Mouse (Mus musculus): ENCODE data around the gene Fpr2. TPM values are rescaled to one million over a fixed set of nuclear protein-coding genes. Genes with fewer than 3 reads are reported as not detected.
A peak's percentile ranks its signal among the peaks of the same experiment; 100 is the strongest.
"Not testable (repeated sequence)": the region's sequence is repeated elsewhere in the genome, so short reads cannot be mapped to it uniquely, and the experiment has no call there.

Gene Fpr2
- not detected for total RNA-seq (2021)
- long read RNA-seq, experiment 1: 0 reads
- long read RNA-seq, experiment 2: 0 reads

DNA sequence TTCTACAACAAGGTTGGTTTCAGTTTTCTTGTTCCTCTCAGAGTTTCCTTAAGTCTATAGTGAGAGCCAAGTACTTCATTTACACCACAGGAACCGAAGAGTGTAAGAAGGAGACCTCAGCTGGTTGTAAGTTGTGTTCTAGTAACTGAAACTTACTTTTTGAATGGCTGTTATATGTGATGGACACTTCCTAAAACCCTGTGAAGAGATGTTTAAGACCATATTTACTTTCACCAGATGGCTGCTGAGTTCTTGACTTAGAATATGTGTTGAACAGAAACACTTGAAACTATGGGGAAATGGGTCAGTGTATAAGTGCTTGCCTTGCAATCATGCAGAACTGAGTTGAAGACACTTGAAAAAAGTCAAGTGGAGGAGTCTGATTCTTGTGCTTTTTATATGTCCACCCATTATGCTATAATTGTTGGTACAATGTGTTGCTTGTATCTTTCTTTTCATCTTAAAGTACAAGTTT, at the start of gene Fpr2, which contains the start of gene Fpr3:
Gene Fpr2 (plus strand): TSS at position 51 of the 475 bp plus-strand sequence.
Gene Fpr3 (plus strand): TSS at position 79 of the 475 bp plus-strand sequence.
- no peak for DNase-seq
- intact Hi-C loops (cut with DNase I; ENCODE audit: low total_unique reads): no loop called here

DNA sequence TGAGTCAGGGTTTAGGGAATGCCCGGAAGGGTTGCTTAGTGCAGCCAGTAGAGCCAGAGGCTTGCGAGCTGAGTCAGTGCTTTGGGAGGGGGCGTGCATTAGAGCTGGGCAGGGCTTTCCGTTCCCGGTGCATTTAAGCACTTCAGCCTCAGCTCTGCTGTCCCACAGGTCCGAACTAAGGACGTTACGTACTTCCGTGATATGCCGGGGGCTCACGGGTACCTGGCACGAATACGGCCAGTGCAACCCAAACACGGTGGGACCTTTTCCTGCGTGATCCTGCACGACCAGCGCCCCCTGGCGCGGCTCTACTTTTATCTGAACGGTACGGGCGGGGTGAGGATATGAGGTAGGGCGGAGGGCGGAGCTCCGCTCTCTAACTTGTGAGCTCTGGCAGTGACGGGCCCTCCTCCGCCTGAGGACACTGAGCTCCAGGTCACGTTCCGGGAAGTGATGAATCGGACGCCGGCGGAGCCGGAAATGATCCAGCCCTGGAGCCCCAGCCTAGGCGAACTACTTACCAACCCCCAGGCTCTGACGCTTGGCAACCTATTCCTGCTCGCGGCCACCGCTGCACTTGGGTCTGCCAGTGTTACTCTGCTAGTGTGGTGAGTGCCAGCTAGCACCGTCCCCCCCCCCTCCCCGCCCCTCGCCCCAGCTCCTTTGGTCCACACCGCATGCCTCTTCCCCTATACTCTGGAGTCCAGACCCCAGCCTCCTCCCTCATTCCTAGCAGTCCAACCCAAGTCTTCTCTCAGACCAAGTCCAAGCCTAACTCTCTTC, 49.5 kb upstream of the Fpr2 start:
- peak; percentile 95 for DNase-seq
- intact Hi-C loops (cut with DNase I; ENCODE audit: low total_unique reads): no loop called here

DNA sequence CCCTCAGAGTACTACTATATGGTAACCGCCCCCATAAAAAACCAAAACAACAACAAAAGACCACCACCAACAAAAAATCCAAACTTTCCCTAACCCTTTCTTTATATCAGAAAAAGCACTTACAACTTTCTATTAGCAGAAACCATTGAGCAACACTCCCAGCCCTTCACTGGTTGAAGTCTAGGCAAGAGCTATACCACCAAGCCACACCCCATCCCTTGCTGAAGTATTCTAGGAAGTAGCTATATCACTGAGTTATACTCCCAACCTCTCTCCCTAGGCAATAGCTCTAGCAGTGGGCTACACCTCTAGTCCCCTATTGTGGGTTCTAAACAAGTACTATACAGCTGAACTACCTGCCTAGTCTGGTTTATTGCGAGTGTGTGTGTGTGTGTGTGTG, 48.3 kb upstream of the Fpr2 start:
- intact Hi-C loops (cut with DNase I; ENCODE audit: low total_unique reads): no loop called here
- no peak for DNase-seq

DNA sequence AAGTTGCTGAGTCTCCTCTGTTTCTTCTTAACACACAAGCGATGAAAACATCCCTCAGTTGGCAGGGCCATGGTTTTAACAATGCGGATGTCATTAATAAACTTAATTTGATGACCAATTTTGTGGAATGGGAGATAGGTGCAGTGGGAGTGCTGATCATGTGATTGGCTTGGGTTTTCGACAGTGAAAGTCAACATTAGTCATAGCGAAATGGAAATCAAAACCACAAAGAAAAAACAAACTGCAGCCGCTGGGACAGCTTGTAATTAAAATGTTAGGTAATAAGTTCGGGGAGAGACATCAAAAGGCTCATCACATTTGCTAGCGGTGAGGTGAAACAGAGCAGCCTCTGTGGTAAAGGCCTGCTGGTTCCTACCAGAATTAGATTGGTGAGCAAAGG, 46.8 kb upstream of the Fpr2 start:
- intact Hi-C loops (cut with DNase I; ENCODE audit: low total_unique reads): no loop called here

DNA sequence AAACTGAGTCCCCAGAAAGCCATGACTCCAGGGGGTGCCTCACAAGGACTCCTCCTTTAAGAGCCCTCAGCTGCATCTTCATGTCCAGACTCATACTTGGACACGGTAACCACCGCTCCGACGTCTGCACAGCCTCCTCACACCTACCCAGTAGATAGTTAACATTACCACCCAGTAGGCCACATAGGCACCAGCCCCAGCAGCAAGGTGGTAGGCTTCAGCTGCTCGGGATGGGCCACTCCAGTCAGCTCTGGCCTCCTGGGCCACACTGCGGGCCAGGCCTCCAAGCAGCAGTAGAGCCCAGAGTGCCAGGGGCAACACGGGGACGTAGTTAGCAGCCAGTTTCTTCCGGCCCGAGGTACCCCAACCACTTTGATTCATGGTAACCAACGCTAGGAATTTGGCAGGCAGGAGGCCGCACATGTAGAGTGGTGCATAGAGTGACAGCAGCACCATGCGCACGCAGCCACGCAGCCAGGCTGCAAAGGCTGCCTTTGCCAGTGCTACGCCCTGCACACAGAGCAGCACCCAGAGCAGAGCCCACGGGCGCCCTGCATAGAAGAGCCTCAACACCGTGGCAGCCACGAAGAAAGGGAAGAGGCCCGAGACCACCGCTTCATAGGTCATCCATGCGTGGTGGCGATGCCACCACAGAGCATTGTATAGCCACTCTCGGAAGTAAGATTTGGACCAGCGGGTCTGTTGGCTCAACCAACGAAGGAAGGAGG, 43.9 kb upstream of the Fpr2 start:
- no peak for DNase-seq
- intact Hi-C loops (cut with DNase I; ENCODE audit: low total_unique reads): no loop called here

More for the DNA sequence above, 46.8 kb upstream of the Fpr2 start:
- no peak for DNase-seq

DNA sequence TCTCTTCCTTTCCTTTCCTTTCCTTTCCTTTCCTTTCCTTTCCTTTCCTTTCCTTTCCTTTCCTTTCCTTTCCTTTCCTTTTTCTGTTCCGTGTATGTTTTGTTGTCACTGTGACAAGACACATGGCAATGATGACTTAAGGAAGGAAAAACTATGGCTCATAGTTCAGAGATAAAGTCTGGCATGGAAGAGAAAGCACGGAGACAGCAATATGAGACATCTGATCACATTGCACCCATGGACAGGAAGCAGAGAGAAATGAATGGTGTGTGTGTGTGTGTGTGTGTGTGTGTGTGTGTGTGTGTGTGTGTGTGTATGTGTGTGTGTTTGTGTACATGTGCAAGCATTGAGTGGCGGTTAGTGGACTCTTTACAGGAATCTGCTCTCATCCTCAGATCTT, 43.0 kb upstream of the Fpr2 start:
- intact Hi-C loops (cut with DNase I; ENCODE audit: low total_unique reads): loop anchor here (5.0 kb wide), 1 partner anchor 53 kb away; no protein-coding TSS in a partner anchor
- not testable (repeated sequence) for DNase-seq

DNA sequence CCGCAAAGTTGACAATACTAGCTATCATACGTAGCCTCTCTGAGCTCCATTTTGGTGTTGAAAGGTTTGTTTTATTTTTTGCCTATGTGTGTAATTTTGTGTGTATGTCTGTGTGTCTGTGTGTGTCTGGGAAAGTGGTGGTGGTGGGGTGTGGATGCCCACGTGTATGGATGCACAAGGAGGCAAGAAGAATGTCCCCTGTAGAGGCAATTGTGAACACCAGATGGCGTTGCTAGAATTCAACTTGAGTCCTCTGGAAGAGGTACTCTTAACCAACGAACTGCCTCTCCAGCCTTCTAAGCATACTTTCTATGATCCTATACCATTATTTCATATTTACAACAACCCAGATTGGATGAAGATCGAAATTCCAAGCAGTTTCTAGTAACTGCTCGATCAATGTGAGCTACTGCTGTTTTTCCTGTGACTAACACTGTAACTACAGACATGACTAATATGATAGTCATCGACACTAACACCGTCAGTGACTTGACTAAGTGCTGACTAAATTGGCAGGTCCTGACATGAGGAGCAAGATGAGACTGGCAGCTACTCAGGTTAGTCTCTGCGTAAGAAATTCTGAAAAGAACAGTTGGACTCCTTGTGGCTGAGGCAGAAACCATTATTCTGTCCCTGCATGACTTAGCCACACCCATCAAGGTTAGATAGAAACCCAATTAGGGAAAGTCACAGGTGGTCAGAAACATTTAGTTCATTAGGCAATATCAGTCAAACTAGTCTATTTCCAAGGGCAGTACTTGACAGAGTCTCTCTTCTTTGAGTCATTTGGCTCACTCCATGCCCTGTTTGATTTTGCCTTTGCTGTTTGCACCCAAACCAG, 42.2 kb upstream of the Fpr2 start:
- no peak for DNase-seq
- intact Hi-C loops (cut with DNase I; ENCODE audit: low total_unique reads): loop anchor here (5.0 kb wide), 1 partner anchor 52 kb away; no protein-coding TSS in a partner anchor

DNA sequence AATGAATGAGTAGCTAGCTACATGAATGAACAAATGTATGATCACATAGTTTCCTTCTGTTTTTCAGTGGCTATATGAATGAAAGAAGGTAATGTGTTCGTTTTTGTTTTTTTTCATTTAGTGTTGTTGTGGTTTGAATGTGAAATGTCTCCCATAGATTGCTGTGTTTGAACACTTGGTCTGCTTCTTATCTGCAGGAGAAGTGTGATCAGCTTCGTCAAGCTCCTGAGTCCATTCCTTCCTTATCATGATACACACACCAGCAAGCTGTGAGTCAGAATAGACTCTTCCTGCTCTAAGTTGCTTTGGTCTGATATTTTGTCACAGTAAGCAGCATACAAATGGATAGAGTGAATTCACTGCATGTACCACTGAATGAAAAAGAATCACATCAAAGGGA, 38.6 kb upstream of the Fpr2 start:
- no peak for DNase-seq
- intact Hi-C loops (cut with DNase I; ENCODE audit: low total_unique reads): loop anchor here (5.0 kb wide), 1 partner anchor 48 kb away; no protein-coding TSS in a partner anchor

DNA sequence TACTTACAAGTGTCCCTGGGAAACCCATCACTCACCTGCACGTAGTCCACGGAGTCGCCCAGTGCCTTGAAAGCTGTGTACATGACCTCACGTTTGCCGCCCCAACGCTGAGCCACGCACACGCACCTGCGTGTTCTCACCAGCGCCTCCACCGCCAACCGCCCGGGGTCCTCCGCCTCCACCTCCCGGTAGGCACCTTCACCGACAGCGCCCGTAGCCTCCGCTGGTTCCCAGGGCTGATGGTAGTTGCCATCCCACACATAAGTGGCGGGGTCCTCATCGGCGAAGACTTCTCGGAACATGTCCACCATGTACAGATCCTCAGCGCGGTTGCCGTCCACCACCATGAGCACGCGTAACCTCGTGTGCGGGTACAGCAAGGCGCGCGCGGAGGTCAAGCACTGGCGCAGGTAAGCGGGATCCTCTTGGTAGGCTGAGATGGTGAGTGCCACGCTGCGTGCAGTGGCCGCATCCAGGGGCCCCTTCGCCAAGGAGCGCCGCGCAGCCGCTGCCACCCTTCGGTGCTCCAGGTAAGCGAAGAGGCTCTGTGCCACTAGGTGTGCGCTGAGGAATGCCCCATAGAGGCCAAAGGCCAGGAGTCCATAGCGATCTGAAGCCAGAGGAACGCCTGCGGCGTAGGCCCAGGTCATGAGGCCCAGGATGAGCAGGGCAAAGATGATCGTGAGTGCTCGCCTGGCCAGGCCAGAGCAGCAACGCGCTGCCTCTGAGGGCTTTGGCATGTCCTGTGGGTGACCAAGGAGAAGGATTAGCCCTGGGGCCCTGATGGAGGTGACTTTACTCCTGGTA, 37.5 kb upstream of the Fpr2 start:
- DNase-seq: no peak
- intact Hi-C loops (cut with DNase I; ENCODE audit: low total_unique reads): loop anchor here (5.0 kb wide), 1 partner anchor 47 kb away; no protein-coding TSS in a partner anchor

DNA sequence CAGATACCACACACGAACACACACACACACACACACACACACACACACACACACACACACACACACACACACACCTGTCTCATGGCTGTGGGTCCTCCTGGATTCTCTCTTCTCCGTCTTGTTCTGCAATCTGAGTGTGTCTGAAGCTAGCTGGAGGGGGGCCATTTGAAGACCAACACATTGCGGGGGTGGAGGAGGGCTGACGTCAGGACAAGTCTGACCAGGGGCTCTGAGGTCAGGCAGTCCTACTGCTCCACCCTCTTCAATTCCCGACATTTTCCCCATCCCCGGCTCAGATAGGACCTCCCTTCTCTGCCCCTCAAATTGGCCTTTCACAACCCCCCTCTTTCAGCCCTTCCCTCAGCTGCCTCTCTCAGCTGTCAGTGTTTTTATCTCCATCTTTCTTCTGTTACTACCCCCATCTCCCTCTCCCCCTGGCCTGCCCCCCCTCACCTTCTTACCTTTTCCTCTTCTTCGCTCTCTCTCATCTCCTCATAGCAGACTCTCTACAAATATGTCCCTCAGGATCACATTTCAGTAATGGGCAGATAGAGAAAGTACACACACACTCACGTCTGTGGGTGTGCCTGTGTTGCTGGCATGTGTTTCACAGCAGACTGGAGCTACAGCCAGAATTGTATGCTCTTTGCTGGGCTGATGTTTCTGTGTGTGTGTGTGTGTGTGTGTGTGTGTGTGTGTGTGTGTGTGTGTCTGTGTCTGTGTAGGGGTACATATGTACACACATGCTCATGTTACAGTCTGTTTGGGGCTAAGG, 32.4 kb upstream of the Fpr2 start, which contains the start of gene Has1:
Gene Has1 (minus strand): TSS at position 142 of the 775 bp plus-strand sequence.
- DNase-seq: peak; percentile 8
- intact Hi-C loops (cut with DNase I; ENCODE audit: low total_unique reads): no loop called here

DNA sequence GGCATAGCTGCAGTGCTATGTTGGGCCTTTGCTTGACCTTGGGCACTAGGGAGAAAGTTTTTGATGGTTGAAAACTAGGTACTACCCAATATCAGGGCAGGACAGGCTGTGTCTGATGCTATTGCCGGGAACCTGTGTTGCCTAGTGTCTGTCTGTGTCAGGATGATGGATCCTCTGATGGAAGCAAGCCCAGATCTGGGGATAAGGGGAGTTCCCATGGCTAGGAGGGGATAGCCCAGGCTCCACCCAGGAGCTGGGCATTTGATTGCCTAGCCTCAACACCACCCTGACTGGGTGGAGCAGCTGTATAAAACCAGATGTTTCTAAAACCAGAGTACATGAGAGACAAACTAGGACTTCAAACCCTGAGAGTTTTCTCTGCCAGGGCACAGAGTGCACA, 31.0 kb upstream of the Fpr2 start:
- intact Hi-C loops (cut with DNase I; ENCODE audit: low total_unique reads): no loop called here
- peak; percentile 8 for DNase-seq

DNA sequence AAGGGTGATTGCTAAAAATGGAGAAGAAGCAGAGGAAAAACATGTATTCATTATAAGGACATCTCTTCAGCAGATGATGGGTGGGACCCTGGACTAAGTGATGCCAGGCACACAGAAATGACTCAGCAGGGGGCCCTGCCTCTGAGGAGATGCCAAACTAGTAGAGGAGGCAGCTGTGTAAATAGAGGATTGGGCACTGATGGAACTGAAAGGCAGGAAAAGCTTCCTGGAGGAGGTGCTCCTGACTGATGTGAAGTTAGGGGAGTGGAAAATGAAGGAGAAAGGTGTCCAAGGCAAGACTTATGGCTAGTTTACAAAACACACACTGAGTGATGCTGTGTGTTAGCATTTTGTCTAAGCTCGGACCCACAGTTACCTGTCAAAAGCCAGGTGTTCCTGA, 30.2 kb upstream of the Fpr2 start:
- intact Hi-C loops (cut with DNase I; ENCODE audit: low total_unique reads): no loop called here
- DNase-seq: no peak

DNA sequence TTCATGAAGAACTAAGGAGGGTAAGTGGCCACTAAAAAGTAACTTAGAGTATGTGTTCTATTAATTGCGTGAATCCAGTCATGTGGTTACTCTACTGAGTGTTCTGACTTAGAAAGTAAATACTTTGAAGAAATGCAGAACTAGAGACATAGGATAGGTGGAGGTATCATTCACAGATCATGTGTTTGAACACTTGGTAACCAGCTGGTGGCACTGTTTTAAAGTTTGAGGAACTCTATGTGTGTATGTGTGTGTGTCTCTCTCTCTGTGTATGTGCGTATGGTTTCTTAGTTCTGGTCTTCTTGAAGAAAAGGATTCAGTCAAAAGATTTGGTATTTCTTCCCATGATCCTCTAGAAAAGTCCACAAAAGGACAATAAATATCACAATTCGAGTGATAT, 27.5 kb upstream of the Fpr2 start:
- no peak for DNase-seq
- intact Hi-C loops (cut with DNase I; ENCODE audit: low total_unique reads): no loop called here

DNA sequence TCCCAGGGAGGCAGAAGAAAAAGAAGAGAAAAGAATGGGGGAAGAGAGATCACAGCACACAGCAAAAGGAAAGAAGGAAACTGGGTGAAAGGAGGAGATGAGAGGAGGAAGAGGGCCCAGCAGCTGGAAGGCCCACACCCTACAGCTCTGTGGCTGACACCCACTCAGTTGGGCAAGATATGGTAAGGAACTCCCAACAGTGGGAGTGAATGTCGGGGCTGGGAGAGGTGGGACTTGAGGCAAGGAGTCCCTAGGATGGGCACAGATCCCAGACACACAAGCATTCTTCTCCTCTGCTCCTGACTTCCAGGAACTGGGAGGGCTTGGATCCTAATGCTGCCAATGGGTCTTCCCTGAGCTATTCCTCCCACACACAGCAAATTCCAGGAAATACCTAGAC, 25.3 kb upstream of the Fpr2 start:
- intact Hi-C loops (cut with DNase I; ENCODE audit: low total_unique reads): no loop called here
- DNase-seq: peak; percentile 19

DNA sequence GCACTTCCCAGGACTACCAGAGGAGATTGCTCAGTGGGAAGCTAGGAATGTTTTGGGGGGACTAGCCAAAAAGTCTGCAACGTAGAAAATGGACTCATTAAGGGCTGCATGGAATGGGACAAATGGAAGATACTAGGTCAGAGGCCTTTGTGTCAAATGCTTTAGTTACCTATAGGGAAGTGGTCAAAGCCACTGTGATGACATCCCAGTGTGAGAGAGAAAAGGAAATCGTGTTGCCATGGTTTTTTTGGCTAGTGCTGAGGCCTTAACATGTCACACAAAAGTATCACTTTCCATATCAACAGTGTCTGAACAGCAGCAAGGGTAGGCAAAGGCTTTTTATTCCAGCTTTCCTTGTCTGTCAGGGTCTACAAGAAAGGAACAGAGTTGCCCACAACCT, 22.5 kb upstream of the Fpr2 start:
- DNase-seq: no peak
- intact Hi-C loops (cut with DNase I; ENCODE audit: low total_unique reads): no loop called here

DNA sequence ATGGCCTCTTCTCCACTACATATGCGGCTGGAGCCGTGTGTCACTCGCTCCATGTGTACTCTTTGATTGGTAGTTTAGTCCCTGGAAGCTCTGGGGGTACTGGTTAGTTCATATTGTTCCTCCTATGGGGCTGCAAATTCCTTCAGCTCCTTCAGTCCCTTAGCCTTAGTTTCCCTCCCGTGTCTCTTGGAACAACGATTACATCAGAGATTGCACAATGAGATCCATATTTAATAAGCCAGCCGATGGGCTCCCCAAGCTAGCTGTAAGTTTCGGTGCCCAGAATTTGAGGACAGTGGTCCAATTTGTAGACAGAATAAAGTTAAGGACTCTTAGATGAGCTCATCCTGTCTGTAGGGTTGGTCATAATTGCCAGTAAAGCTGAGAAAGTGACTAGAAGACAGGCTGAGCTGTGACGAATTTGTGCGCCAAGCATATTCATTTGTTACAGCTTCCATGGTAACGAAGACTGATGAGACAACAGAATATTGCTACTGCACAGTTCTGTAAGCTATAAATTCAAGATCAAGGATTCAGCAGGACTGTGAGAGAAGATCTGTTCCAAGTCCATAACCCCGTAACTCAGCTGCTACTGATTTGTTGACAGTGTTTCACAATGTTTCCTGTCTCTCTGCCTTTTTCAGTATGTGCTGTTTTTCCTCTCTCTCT, 20.7 kb upstream of the Fpr2 start:
- intact Hi-C loops (cut with DNase I; ENCODE audit: low total_unique reads): no loop called here
- no peak for DNase-seq

DNA sequence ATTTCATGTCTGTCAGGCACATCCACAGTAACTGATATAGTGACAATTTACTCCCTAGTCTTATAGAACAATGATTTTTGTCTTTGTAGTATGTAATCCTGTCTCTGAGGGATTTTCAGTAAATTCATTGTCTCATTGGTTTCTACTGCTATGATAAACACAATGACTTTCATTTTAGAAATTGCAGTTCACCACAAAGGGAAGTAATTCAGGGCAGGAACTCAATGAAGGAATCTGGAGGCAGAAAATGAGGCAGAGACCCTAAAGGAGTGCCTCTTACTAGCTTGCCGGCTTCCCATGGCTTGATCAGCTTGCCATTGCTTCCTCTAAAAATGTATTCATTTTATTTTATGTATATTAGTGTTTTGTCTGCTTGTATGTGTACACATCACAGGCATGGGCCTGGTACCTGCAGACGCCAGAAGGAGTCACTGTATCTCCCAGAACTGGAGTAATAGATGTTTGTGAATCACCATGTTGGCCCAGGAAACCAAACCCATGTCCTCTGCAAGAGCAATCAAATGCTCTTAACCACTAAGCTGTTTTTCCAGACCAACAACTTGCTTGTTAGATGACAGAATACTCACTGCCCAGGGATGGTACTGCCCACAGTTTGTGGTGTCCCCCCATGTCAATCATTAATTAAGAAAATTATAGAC, 16.6 kb upstream of the Fpr2 start:
- DNase-seq: no peak
- intact Hi-C loops (cut with DNase I; ENCODE audit: low total_unique reads): no loop called here

All from gastrocnemius, postnatal 14 days (tissue).